Mouse (Mus musculus): ENCODE results near the gene Hcn3. TPM values are rescaled to one million over a fixed set of nuclear protein-coding genes. Genes with fewer than 3 reads are reported as not detected.

Gene Hcn3
- polyA plus RNA-seq (2017; shearing (Covaris generic)), result 2.4 TPM

DNA sequence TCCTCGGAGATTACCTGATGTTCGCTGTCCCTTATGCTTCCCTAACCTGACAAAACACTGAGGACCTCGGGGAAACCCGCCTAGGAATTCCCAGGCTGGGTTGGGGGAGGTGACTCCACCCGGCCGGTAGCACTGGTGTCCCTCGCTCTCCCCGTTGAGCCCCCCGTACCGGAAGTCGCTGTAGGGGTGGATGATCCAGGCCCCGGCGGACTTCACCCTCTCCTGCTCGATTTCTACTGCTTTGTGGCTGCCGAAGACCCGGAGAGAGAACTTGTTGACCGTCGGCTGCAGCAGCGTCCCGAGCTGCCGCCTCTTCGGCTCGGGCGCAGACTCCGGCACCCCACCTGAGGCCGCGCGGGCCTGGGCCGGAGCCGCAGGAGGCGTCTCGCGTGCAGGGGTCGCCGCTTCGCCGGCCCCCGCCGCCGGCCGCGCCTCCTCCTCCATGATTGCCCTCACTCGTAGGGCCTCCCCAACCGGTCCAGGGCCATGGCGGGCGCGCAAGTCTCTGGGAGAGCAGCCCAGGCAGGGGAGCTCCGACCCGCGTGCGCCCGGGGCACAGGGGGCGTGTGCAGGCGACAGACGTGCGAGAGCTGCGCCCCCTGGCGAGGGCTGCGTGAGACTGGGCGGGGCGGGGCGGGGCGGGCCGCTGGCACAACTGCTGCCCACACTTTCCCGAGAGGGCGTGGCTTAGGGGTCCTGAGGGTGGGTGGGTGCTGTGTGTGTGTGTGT lies at the start of gene Hcn3:
Gene Hcn3, minus strand, starts transcription at position 581 of the 729 bp plus-strand sequence.

DNA sequence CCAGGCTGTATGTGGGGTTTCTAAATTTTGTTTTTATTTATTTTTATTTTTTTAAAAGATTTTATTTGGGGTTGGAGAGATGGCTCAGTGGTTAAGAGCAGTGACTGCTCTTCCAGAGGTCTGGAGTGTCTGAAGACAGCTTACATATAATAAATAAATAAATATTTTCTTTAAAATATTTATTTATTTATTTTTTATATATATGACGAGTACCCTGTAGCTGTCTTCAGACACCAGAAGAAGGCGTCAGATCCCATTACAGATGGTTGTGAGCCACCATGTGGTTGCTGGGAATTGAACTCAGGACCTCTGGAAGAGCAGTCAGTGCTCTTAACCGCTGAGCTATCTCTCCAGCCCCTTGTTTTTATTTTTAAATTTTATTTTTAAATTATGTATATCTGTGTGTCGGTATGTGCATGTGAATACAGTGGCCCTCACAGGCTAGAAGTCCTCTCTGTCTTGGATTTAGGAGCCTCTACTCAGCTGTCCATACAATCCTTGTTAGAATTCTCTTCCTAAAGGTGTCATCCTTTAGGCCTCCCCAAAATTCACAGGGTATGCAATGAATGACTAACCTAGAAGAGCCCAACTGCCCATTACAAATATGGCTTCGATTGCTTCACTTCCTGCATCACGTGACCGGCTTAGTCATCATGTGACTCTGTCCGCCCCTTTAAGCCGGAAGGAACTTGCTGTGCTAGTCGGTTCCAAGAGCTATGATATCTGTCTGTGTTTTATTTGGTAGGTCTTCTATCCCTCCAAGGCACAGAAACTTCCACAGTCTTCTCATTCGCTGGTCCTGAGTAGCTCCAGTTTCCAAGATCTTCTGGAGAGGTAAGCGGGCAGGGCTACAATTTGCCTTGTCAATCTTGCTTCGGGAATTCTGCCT lies 42.5 kb upstream of the Hcn3 start, which contains the start of gene Gba:
Gene Gba, plus strand, starts transcription at position 676 of the 889 bp plus-strand sequence.

DNA sequence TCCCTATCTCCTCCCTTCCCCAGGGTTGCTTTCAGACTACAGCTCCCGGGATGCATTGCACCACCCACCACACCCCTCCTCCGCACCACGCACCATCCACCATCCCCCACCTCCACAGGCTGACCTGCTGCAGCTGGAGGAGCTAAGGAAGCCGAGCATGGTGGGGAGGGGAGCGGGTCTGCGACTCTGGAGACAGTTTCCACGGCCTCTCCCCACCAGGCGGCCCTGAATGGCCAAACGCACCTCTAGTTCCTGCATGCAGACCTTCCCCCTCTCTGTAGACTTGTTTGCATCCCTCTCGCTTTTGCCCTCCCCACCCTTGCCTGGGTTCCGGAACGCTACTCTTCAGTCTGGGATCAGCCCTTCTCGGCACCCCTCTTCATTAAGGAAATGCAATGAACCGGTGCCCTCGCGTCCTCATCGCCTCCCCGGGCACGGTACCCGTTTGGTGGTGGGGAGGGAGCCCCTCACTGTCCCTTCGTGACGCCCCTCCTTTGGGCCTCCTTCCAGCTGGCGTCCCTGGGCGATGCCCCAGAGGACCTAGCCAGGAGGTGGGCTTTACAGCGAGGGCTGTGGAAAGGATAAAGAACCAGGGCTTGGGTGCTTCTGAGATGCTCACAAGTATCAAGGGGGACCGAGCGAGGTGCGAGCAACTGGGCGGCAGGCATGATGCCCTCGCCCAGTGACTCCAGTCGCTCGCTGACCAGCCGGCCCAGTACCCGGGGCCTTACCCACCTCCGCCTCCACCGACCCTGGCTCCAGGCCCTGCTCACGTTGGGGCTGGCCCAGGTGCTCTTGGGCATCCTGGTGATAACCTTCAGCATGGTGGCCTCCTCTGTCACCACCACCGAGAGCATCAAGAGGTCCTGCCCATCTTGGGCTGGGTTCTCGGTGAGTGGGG lies 23.3 kb upstream of the Hcn3 start, which contains the start of gene Fam189b:
Gene Fam189b, plus strand, starts transcription at position 86 of the 901 bp plus-strand sequence.

DNA sequence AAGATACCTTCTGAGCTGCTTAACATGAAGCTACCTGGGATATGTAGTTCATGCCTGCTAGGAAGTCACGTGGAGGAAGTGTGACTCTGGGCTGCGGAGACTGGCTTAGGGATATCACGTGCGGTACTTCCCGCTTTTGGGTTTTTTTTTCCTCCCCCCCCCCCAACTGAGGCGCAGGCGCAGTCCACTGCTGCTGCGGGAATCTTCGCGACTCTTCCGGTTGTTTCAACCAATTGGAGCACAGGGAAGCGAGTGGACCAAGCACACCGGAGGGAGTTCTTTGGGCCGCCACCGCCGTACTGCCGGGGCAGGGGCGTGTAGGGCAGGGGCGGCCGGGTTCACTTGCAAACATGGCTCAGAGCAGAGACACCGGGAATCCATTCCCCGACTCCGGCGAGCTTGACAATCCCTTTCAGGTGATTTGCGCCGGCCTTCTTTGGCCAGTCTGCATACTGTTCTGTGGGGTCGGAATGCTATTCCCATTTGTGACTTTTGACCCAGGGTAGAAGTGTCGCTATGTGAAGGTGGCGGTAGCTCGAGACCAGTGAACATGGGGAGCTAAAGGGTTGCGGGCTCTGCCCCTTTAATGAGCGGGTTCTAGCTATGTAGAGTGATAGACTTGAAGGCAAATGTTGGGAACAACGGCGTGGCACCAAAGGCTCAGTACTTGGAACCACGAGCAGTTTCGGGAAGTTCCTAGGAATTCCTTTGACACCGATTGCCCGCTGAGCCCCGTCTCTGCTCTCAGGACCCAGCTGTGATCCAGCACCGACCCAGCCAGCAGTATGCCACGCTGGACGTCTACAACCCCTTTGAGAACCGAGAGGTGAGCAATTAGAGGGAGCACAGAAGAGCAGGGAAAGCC lies 17.5 kb upstream of the Hcn3 start, which contains the start of gene Scamp3:
Gene Scamp3, plus strand, starts transcription at position 232 of the 865 bp plus-strand sequence.

DNA sequence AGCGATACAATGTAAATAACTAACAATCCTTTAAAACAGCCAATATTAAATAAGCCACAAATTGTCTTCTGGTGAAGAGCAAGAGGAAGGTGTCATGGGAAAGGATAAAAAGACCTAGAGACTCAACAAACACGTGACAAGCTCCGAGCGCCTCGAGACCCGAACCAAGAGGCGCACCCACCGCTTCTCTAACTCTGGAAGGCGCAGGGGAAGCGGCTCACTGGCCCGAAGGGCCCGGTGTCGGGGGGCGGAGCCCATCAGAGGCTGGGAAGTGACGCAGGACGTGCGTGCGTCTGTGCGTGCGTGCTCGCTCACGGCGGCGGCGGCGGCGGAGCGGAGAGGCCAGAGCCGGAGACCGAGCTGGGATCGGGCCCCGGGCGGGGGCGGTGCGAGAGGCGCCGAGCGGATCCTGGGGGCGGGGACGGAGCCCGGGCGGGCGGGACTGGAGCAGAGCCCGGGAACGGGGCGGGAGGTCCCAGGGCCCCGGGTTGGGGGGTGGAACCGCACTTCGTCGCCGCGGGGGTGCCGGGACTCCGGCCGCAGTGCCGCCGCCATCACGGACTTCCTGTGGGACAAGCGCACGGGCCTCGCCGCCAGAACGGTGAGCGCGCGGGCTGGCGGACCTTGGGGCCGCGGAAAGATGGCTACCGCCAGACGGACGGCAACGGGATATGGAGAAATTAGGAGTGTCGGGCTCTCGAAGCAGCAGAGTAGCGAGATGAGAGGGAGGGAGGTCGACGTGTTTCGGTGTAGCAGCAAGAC lies 4.7 kb upstream of the Hcn3 start, which contains the start of gene Clk2:
Gene Clk2, plus strand, starts transcription at position 290 of the 762 bp plus-strand sequence.

DNA sequence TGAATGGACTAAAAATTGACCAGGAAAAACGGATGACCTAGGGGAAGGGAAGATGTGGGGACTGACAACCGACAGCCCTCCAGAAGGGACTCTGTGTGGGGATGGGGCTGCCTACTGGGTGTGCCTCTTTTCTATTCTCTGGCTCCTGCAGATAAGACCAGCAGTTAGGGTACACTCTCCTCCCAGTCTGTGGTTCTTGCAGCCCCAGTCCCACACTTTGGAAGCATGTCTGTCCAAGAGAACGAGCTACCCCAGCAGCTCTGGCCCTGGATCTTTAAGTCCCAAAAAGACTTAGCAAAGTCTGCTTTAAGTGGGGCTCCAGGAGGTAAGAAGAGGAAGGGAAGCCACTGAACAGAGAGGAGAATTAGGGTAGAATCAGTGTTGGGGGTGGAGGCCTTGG lies 24.0 kb downstream of the Hcn3 start, which contains the start of gene Pklr:
Gene Pklr, plus strand, starts transcription at position 185 of the 400 bp plus-strand sequence.

DNA sequence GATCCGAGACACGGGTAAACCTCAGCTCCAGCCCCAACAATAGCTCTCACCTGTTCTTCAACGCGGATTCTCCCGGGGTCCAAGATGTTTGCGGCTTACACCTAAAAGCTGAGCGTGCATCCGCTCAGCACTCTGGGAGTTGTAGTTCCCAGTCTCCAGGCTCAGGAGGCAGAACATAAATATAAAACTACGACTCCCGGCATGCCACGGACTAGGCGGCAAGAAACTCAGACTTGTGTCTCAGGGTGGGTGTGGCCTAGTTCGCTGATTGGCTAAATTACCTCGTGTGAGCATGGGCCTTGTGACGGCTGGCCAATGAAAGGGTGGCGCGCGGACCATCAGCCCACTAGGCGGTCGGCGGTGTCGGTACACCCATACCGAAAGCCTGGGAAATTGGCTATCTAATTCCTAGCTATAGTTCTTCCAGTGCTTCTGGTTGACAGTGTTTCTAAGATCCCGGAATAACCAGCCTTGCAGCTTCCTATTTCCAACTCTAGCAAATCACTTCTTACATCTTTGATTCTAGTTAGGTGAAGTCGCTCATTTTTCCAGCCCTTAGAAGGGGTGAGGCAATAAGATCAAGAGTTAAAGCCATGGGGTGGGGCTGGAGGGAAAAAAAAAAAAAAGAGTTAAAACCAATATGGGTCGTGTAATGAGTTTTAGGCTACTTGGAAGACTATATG lies 58.0 kb downstream of the Hcn3 start, which contains the start of gene Fdps:
Gene Fdps, minus strand, starts transcription at position 148 of the 683 bp plus-strand sequence.

DNA sequence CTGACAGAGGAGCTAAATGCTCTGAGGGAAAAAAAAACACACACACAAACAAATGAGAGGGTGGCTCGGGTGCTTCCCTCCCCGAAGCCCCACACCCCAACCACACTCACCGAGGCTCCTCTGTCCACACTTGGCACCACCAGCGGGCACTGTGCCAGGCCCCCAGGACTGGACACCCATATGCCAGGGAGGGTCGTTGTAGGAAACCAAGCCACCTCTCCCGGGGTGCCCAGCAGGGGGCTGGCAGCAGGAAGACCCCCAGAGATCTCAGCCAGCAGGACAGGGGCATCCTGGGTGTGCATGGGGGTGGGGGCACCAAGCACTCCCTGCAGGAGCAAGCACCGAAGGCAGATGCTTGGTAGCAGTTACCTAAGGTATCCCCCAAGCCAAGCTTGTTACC lies 59.2 kb downstream of the Hcn3 start, which contains the start of gene Gm43738:
Gene Gm43738, minus strand, starts transcription at position 289 of the 400 bp plus-strand sequence.

Other genes starting within 250 kb of the Hcn3 start
- gene Msto1, start 246.2 kb downstream of the Hcn3 start, polyA plus RNA-seq (2017; shearing (Covaris generic)), result 36.7 TPM
- 34.7 TPM for gene Ash1l, start 209.6 kb downstream of the Hcn3 start, polyA plus RNA-seq (2017; shearing (Covaris generic))
- 201 TPM for gene Dap3, start 209.0 kb downstream of the Hcn3 start, polyA plus RNA-seq (2017; shearing (Covaris generic))
- 40.5 TPM for gene Rusc1, start 66.9 kb downstream of the Hcn3 start, polyA plus RNA-seq (2017; shearing (Covaris generic))
- gene Gm43738, start 59.1 kb downstream of the Hcn3 start, polyA plus RNA-seq (2017; shearing (Covaris generic)), result not detected
- 75.6 TPM for gene Fdps, start 58.2 kb downstream of the Hcn3 start, polyA plus RNA-seq (2017; shearing (Covaris generic))
- gene Pklr, start 24.1 kb downstream of the Hcn3 start, polyA plus RNA-seq (2017; shearing (Covaris generic)), result not detected
- 111 TPM for gene Clk2, start 4.6 kb upstream of the Hcn3 start, polyA plus RNA-seq (2017; shearing (Covaris generic))
- gene Scamp3, start 17.3 kb upstream of the Hcn3 start, polyA plus RNA-seq (2017; shearing (Covaris generic)), result 268 TPM
- 236 TPM for gene Fam189b, start 22.9 kb upstream of the Hcn3 start, polyA plus RNA-seq (2017; shearing (Covaris generic))
- 119 TPM for gene Gba, start 42.7 kb upstream of the Hcn3 start, polyA plus RNA-seq (2017; shearing (Covaris generic))
- gene Thbs3, start 55.0 kb upstream of the Hcn3 start, polyA plus RNA-seq (2017; shearing (Covaris generic)), result 2.0 TPM
- 132 TPM for gene Mtx1, start 66.9 kb upstream of the Hcn3 start, polyA plus RNA-seq (2017; shearing (Covaris generic))
- gene Muc1, start 68.9 kb upstream of the Hcn3 start, polyA plus RNA-seq (2017; shearing (Covaris generic)), result 1.1 TPM
- gene Krtcap2, start 85.8 kb upstream of the Hcn3 start, polyA plus RNA-seq (2017; shearing (Covaris generic)), result 217 TPM
- gene Trim46, start 86.1 kb upstream of the Hcn3 start, polyA plus RNA-seq (2017; shearing (Covaris generic)), result 3.1 TPM
- 98.5 TPM for gene Dpm3, start 99.2 kb upstream of the Hcn3 start, polyA plus RNA-seq (2017; shearing (Covaris generic))
- gene Slc50a1, start 110.4 kb upstream of the Hcn3 start, polyA plus RNA-seq (2017; shearing (Covaris generic)), result 270 TPM
- not detected for gene Efna1, start 120.9 kb upstream of the Hcn3 start, polyA plus RNA-seq (2017; shearing (Covaris generic))
- not detected for gene Efna3, start 162.8 kb upstream of the Hcn3 start, polyA plus RNA-seq (2017; shearing (Covaris generic))
- 0.55 TPM for gene Efna4, start 177.8 kb upstream of the Hcn3 start, polyA plus RNA-seq (2017; shearing (Covaris generic))
- 18.3 TPM for gene Adam15, start 189.8 kb upstream of the Hcn3 start, polyA plus RNA-seq (2017; shearing (Covaris generic))
- gene Dcst2, start 201.8 kb upstream of the Hcn3 start, polyA plus RNA-seq (2017; shearing (Covaris generic)), result 0.36 TPM
- gene Dcst1, start 205.1 kb upstream of the Hcn3 start, polyA plus RNA-seq (2017; shearing (Covaris generic)), result 0.45 TPM
- 53.9 TPM for gene Zbtb7b, start 234.6 kb upstream of the Hcn3 start, polyA plus RNA-seq (2017; shearing (Covaris generic))
- gene Lenep, start 242.6 kb upstream of the Hcn3 start, polyA plus RNA-seq (2017; shearing (Covaris generic)), result not detected